Mouse (Mus musculus) cortical plate, adult 2 months (tissue): Measurements from ENCODE around the gene Marcksl1.

Source experiments
- CTCF ChIP-seq: fragments of 200-500 bp; IDR thresholded peaks from 2 replicates; pipeline ENCODE4 v1.5.1; 2011; ENCODE audit warnings: mild to moderate bottlenecking, control low read depth, low read length; ENCODE audit not compliant: insufficient read depth; ENCODE audit errors: extremely low read depth
- POLR2A ChIP-seq: fragments of 200-500 bp; IDR thresholded peaks from 2 replicates; pipeline ENCODE4 v1.6.1; 2011; ENCODE audit warnings: mild to moderate bottlenecking, low read length, control low read depth; ENCODE audit not compliant: insufficient read depth; ENCODE audit errors: extremely low read depth

- no peak for TF ChIP-seq POLR2A
- TF ChIP-seq CTCF, result no peak
Observed at GRCm38 (mm10) chr4:129509650-129510049, 3.7 kb upstream of the Marcksl1 start.
